Mouse (Mus musculus): ENCODE measurements around the gene Ctnna2. TPM values are rescaled to one million over a fixed set of nuclear protein-coding genes. Genes with fewer than 3 reads are reported as not detected.

Ctnna2 gene
- total RNA-seq, 1 experiment: 0.22 TPM

DNA sequence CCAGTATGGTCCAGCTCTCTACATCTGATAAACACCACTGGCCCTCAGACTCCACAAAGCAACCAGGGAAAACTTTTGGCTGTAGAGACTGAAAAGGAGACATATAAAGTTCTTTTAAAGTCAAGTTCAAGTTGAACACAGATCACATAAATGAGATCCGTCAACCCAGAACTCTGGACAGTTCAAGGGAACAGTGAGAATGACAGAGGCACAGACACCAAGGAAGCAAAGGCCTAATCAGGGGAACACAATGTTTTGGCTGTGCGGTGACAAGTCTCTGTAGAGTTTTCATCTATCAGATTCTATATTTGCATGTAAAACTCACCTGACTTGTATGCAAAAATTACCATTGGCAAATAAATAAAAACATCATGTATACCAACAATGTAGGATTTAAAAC, 929.3 kb downstream of the Ctnna2 start:
- H3K27ac ChIP-seq (ENCODE audit: insufficient read depth, low read depth, low read length, poor library complexity, severe bottlenecking): no peak overlapping the region

DNA sequence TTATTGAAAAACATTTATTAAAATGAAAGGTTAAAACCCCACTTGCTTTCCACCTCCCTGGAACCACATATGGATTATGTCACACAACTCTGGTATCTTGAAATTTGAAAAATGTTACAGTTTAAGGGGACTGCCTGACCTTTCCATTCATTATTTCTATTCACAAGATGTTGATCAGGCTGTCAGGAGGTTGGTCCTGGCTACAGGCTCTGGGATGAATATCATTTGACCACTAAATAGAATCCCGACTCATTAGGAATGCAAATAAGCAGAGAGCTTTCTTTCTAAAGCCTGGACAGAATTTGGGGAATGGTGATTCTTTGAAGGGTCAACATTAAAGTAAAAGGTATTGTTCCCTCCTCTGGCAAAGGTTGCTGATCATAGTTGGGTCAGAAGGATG, 931.9 kb downstream of the Ctnna2 start:
- no peaks in the 10 kb centered on the region for H3K4me1 ChIP-seq (ENCODE audit: control insufficient read depth in 2 of 2, insufficient read depth in 2 of 2, low read length in 2 of 2, poor library complexity in 1 of 2)
- no peak for TF ChIP-seq MAFK (IDR thresholded peaks at IDR 0.05; ENCODE audit: insufficient read depth, low read depth, low read length)
- TF ChIP-seq ZNF384 (IDR thresholded peaks at IDR 0.05; ENCODE audit: low read depth, low read length): no peak
- no peak for TF ChIP-seq CHD2 (IDR thresholded peaks at IDR 0.05; ENCODE audit: low read depth, low read length)
- no peak for TF ChIP-seq ZC3H11A (IDR thresholded peaks at IDR 0.05; ENCODE audit: borderline replicate concordance, low read depth, low read length)
- TF ChIP-seq HCFC1 (IDR thresholded peaks at IDR 0.05; ENCODE audit: borderline replicate concordance, insufficient read depth, low read length): no peak
- no peak for DNase-seq (ENCODE audit: low read depth, low spot score)
- in situ Hi-C loops (cut with MboI; ENCODE audit: low sequenced_read_pairs in 2 of 2, unreplicated experiment in 2 of 2): no loop called here
- H3K27ac ChIP-seq (ENCODE audit: insufficient read depth, low read depth, low read length, poor library complexity, severe bottlenecking): no peak overlapping the region
- no peak overlapping the region for H3K9ac ChIP-seq (ENCODE audit: insufficient read depth, low read depth, low read length, poor library complexity, severe bottlenecking)
- no peak overlapping the region for H3K4me3 ChIP-seq (ENCODE audit: insufficient read depth in 1 of 2, low read depth in 1 of 2, low read length in 2 of 2, poor library complexity in 1 of 2, severe bottlenecking in 1 of 2)
- H3K36me3 ChIP-seq (ENCODE audit: control insufficient read depth, insufficient read depth, low read length, poor library complexity, severe bottlenecking): no peaks in the 10 kb centered on the region
- H3K9me3 ChIP-seq (ENCODE audit: control insufficient read depth, insufficient read depth, low read depth, low read length): no peaks in the 10 kb centered on the region

More for the DNA sequence above, 929.3 kb downstream of the Ctnna2 start:
- in situ Hi-C loops (cut with MboI; ENCODE audit: low sequenced_read_pairs in 2 of 2, unreplicated experiment in 2 of 2): no loop called here
- TF ChIP-seq CHD2 (IDR thresholded peaks at IDR 0.05; ENCODE audit: low read depth, low read length) (no peak), HCFC1 (IDR thresholded peaks at IDR 0.05; ENCODE audit: borderline replicate concordance, insufficient read depth, low read length) (no peak), ZNF384 (IDR thresholded peaks at IDR 0.05; ENCODE audit: low read depth, low read length) (no peak), MAFK (IDR thresholded peaks at IDR 0.05; ENCODE audit: insufficient read depth, low read depth, low read length) (no peak), ZC3H11A (IDR thresholded peaks at IDR 0.05; ENCODE audit: borderline replicate concordance, low read depth, low read length) (no peak)
- no peak overlapping the region for H3K9ac ChIP-seq (ENCODE audit: insufficient read depth, low read depth, low read length, poor library complexity, severe bottlenecking)
- H3K4me3 ChIP-seq (ENCODE audit: insufficient read depth in 1 of 2, low read depth in 1 of 2, low read length in 2 of 2, poor library complexity in 1 of 2, severe bottlenecking in 1 of 2): no peak overlapping the region
- H3K36me3 ChIP-seq (ENCODE audit: control insufficient read depth, insufficient read depth, low read length, poor library complexity, severe bottlenecking): no peaks in the 10 kb centered on the region
- DNase-seq (ENCODE audit: low read depth, low spot score): no peak
- H3K9me3 ChIP-seq (ENCODE audit: control insufficient read depth, insufficient read depth, low read depth, low read length): no peaks in the 10 kb centered on the region
- no peaks in the 10 kb centered on the region for H3K4me1 ChIP-seq (ENCODE audit: control insufficient read depth in 2 of 2, insufficient read depth in 2 of 2, low read length in 2 of 2, poor library complexity in 1 of 2)

DNA sequence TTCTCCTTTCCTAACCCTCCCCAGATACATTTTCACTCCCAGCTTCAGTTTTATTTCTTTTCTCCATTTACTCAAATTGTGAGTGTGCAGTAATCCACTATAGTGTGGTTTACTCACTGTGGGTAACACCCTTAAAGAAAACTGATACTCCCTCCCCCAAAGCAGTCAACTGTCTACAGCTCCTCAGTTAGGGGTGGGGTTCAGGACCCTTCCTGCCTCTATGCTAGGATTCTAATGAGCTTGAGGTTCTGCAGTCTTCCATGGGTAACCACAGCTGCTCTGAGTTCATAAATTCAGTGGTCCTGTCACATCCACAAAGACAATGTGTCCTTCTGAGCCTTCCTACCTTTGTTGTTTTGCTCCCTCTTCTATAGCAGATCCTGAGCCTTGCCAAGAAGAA, 954.4 kb downstream of the Ctnna2 start:
- Histone ChIP-seq H3K4me3 (ENCODE audit: insufficient read depth in 1 of 2, low read depth in 1 of 2, low read length in 2 of 2, poor library complexity in 1 of 2, severe bottlenecking in 1 of 2) (no peak overlapping the region), H3K36me3 (ENCODE audit: control insufficient read depth, insufficient read depth, low read length, poor library complexity, severe bottlenecking) (no peaks in the 10 kb centered on the region), H3K4me1 (ENCODE audit: control insufficient read depth in 2 of 2, insufficient read depth in 2 of 2, low read length in 2 of 2, poor library complexity in 1 of 2) (no peaks in the 10 kb centered on the region), H3K27ac (ENCODE audit: insufficient read depth, low read depth, low read length, poor library complexity, severe bottlenecking) (no peak overlapping the region), H3K9ac (ENCODE audit: insufficient read depth, low read depth, low read length, poor library complexity, severe bottlenecking) (no peak overlapping the region), H3K9me3 (ENCODE audit: control insufficient read depth, insufficient read depth, low read depth, low read length) (no peaks in the 10 kb centered on the region)
- no peak for TF ChIP-seq ZC3H11A (IDR thresholded peaks at IDR 0.05; ENCODE audit: borderline replicate concordance, low read depth, low read length)
- TF ChIP-seq MAFK (IDR thresholded peaks at IDR 0.05; ENCODE audit: insufficient read depth, low read depth, low read length): no peak
- TF ChIP-seq CHD2 (IDR thresholded peaks at IDR 0.05; ENCODE audit: low read depth, low read length): no peak
- TF ChIP-seq HCFC1 (IDR thresholded peaks at IDR 0.05; ENCODE audit: borderline replicate concordance, insufficient read depth, low read length): no peak
- TF ChIP-seq ZNF384 (IDR thresholded peaks at IDR 0.05; ENCODE audit: low read depth, low read length): no peak
- in situ Hi-C loops (cut with MboI; ENCODE audit: low sequenced_read_pairs in 2 of 2, unreplicated experiment in 2 of 2): no loop called here
- no peak for DNase-seq (ENCODE audit: low read depth, low spot score)

DNA sequence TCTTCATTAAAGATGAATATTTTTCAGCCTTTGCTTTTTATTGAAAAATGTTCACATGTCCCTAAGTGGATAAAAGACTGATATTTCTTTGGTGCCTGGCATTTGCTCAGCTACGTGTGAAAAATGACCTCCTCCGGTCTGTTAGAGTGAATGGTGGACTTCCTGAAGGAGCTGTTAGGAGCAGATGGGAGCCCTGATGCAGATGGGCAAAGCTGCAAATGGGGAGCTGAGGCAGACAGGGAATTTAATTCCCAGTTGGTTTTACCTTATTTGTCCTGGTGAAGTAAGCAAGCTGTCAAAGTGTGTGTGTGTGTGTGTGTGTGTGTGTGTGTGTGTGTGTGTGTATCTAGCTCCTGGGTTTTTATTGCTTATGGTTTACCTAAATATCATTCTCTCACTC, 966.3 kb downstream of the Ctnna2 start:
- H3K36me3 ChIP-seq (ENCODE audit: control insufficient read depth, insufficient read depth, low read length, poor library complexity, severe bottlenecking): no peaks in the 10 kb centered on the region
- H3K4me1 ChIP-seq (ENCODE audit: control insufficient read depth in 2 of 2, insufficient read depth in 2 of 2, low read length in 2 of 2, poor library complexity in 1 of 2): no peaks in the 10 kb centered on the region
- TF ChIP-seq HCFC1 (IDR thresholded peaks at IDR 0.05; ENCODE audit: borderline replicate concordance, insufficient read depth, low read length): no peak
- no peak for TF ChIP-seq CHD2 (IDR thresholded peaks at IDR 0.05; ENCODE audit: low read depth, low read length)
- no peak for TF ChIP-seq ZNF384 (IDR thresholded peaks at IDR 0.05; ENCODE audit: low read depth, low read length)
- TF ChIP-seq MAFK (IDR thresholded peaks at IDR 0.05; ENCODE audit: insufficient read depth, low read depth, low read length): no peak
- TF ChIP-seq ZC3H11A (IDR thresholded peaks at IDR 0.05; ENCODE audit: borderline replicate concordance, low read depth, low read length): no peak
- H3K27ac ChIP-seq (ENCODE audit: insufficient read depth, low read depth, low read length, poor library complexity, severe bottlenecking): no peak overlapping the region
- in situ Hi-C loops (cut with MboI; ENCODE audit: low sequenced_read_pairs in 2 of 2, unreplicated experiment in 2 of 2): no loop called here
- no peak for DNase-seq (ENCODE audit: low read depth, low spot score)
- no peaks in the 10 kb centered on the region for H3K9me3 ChIP-seq (ENCODE audit: control insufficient read depth, insufficient read depth, low read depth, low read length)
- no peak overlapping the region for H3K4me3 ChIP-seq (ENCODE audit: insufficient read depth in 1 of 2, low read depth in 1 of 2, low read length in 2 of 2, poor library complexity in 1 of 2, severe bottlenecking in 1 of 2)
- H3K9ac ChIP-seq (ENCODE audit: insufficient read depth, low read depth, low read length, poor library complexity, severe bottlenecking): no peak overlapping the region

DNA sequence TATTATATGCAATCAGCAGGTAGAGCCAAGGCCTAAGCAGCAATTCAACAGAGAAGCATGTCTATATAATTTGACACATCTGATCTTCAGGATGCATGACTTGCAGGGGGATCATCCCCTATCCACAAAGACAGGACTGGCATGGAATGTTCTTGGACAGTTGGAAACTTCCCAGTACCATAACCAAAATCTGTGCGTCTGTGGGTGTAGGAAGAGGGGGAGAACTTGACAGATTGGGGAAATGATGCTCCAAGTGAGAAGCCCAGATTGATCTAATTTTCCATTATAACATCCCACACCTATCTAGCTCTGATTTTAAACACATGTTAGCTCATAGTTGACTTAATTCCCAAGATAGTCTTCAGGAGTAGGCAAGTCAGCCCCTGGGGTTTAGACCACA, 968.5 kb downstream of the Ctnna2 start:
- Histone ChIP-seq H3K4me1 (ENCODE audit: control insufficient read depth in 2 of 2, insufficient read depth in 2 of 2, low read length in 2 of 2, poor library complexity in 1 of 2) (no peaks in the 10 kb centered on the region), H3K4me3 (ENCODE audit: insufficient read depth in 1 of 2, low read depth in 1 of 2, low read length in 2 of 2, poor library complexity in 1 of 2, severe bottlenecking in 1 of 2) (no peak overlapping the region), H3K27ac (ENCODE audit: insufficient read depth, low read depth, low read length, poor library complexity, severe bottlenecking) (no peak overlapping the region), H3K9me3 (ENCODE audit: control insufficient read depth, insufficient read depth, low read depth, low read length) (no peaks in the 10 kb centered on the region), H3K9ac (ENCODE audit: insufficient read depth, low read depth, low read length, poor library complexity, severe bottlenecking) (no peak overlapping the region), H3K36me3 (ENCODE audit: control insufficient read depth, insufficient read depth, low read length, poor library complexity, severe bottlenecking) (no peaks in the 10 kb centered on the region)
- TF ChIP-seq MAFK (IDR thresholded peaks at IDR 0.05; ENCODE audit: insufficient read depth, low read depth, low read length) (no peak), HCFC1 (IDR thresholded peaks at IDR 0.05; ENCODE audit: borderline replicate concordance, insufficient read depth, low read length) (no peak), CHD2 (IDR thresholded peaks at IDR 0.05; ENCODE audit: low read depth, low read length) (no peak), ZC3H11A (IDR thresholded peaks at IDR 0.05; ENCODE audit: borderline replicate concordance, low read depth, low read length) (no peak), ZNF384 (IDR thresholded peaks at IDR 0.05; ENCODE audit: low read depth, low read length) (no peak)
- DNase-seq (ENCODE audit: low read depth, low spot score): no peak
- in situ Hi-C loops (cut with MboI; ENCODE audit: low sequenced_read_pairs in 2 of 2, unreplicated experiment in 2 of 2): no loop called here

All from ES-E14 (cell line).